Mouse (Mus musculus) stomach, embryonic 14.5 days (tissue): ENCODE results near the gene F2rl1. TPM values are rescaled to one million over a fixed set of nuclear protein-coding genes. Genes with fewer than 3 reads are reported as not detected.
A peak's percentile ranks its signal among the peaks of the same experiment; 100 is the strongest.
"Not testable (repeated sequence)": the region's sequence is repeated elsewhere in the genome, so short reads cannot be mapped to it uniquely, and the experiment has no call there.

Source experiments
- ATAC-seq: fragments of 200-750 bp; cut with Nextera tagmentation; 2 replicates; pipeline ENCODE4 v1.8.0; 2017; ENCODE audit warnings: low read depth, moderate TSS enrichment; ENCODE audit not compliant: insufficient number of reproducible peaks, insufficient read depth, low FRiP score
- H3K27ac ChIP-seq: fragments of 300-500 bp; sonication (generic); 2 replicates; pipeline ENCODE4 v1.5.1; 2014; ENCODE audit warnings: mild to moderate bottlenecking, low read length, moderate library complexity, mixed read lengths
- H3K27me3 ChIP-seq: fragments of 300-500 bp; sonication (generic); 2 replicates; pipeline ENCODE4 v1.6.1; 2014; ENCODE audit warnings: low read length, control low read depth, mixed read lengths; ENCODE audit not compliant: control insufficient read depth, insufficient read depth
- H3K36me3 ChIP-seq: fragments of 300-500 bp; sonication (generic); 2 replicates; pipeline ENCODE4 v1.6.1; 2014; ENCODE audit warnings: mild to moderate bottlenecking, control low read depth, low read length, moderate library complexity, mixed read lengths; ENCODE audit not compliant: control insufficient read depth, insufficient read depth
- H3K4me1 ChIP-seq: fragments of 300-500 bp; sonication (generic); 2 replicates; pipeline ENCODE4 v1.6.1; 2014; ENCODE audit warnings: low read length, control low read depth, mixed read lengths; ENCODE audit not compliant: control insufficient read depth, insufficient read depth
- H3K4me2 ChIP-seq: fragments of 300-500 bp; sonication (generic); replicated peaks from 2 replicates; pipeline ENCODE4 v1.6.1; 2014; ENCODE audit warnings: low read depth, low read length, control low read depth
- H3K4me3 ChIP-seq: fragments of 300-500 bp; sonication (generic); 2 replicates; pipeline ENCODE4 v1.5.1; 2014; ENCODE audit warnings: low read depth, low read length, control low read depth
- H3K9ac ChIP-seq: fragments of 300-500 bp; sonication (generic); replicated peaks from 2 replicates; pipeline ENCODE4 v1.6.1; 2014; ENCODE audit warnings: low read depth, mild to moderate bottlenecking, control low read depth, low read length, moderate library complexity, mixed read lengths
- H3K9me3 ChIP-seq: fragments of 300-500 bp; sonication (generic); 2 replicates; pipeline ENCODE4 v1.6.1; 2016; ENCODE audit warnings: low read depth, low read length, control low read depth; ENCODE audit not compliant: control insufficient read depth
- WGBS: fragments of 180-500 bp; shearing (Covaris S2); extraction: QIAGEN DNeasy Blood & Tissue Kit; methylation state at CpG from one replicate; pipeline ENCODE4 v1.1.7; 2014; 5-methylcytosine and 5-hydroxymethylcytosine counted together
- polyA plus RNA-seq: library from polyadenylated mRNA; unstranded; fragments of >200 nt; fragmentation: Nextera tagmentation; extraction: Ambion mirVana; gene quantifications from 2 replicates; pipeline ENCODE4 v1.2.1, GENCODE M21; 2014

F2rl1 gene
- polyA plus RNA-seq, 1 experiment from 2014 or later: 11.4 TPM

- Histone ChIP-seq H3K4me1 (peaks cover 18% of the 10 kb centered on the region), H3K9me3 (no peaks in the 10 kb centered on the region), H3K9ac (no peak overlapping the region), H3K36me3 (no peaks in the 10 kb centered on the region), H3K27ac (no peak overlapping the region), H3K4me2 (no peak overlapping the region), H3K27me3 (no peaks in the 10 kb centered on the region), H3K4me3 (no peak overlapping the region)
- WGBS: 69% methylated on average over 5 of the region's 5 CpGs
- ATAC-seq: no peak
Measured at GRCm38 (mm10) chr13:95538021-95538420, 13.0 kb upstream of the F2rl1 start.

GRCm38 (mm10) chr13:95536117-95536493, 11.1 kb upstream of the F2rl1 start:
- Histone ChIP-seq H3K27me3 (no peaks in the 10 kb centered on the region), H3K4me2 (no peak overlapping the region), H3K36me3 (no peaks in the 10 kb centered on the region), H3K27ac (no peak overlapping the region), H3K4me3 (no peak overlapping the region), H3K9ac (no peak overlapping the region), H3K4me1 (peaks cover 24% of the 10 kb centered on the region), H3K9me3 (no peaks in the 10 kb centered on the region)
- no peak for ATAC-seq
- 38% methylated on average over 5 of the region's 5 CpGs for WGBS

DNA sequence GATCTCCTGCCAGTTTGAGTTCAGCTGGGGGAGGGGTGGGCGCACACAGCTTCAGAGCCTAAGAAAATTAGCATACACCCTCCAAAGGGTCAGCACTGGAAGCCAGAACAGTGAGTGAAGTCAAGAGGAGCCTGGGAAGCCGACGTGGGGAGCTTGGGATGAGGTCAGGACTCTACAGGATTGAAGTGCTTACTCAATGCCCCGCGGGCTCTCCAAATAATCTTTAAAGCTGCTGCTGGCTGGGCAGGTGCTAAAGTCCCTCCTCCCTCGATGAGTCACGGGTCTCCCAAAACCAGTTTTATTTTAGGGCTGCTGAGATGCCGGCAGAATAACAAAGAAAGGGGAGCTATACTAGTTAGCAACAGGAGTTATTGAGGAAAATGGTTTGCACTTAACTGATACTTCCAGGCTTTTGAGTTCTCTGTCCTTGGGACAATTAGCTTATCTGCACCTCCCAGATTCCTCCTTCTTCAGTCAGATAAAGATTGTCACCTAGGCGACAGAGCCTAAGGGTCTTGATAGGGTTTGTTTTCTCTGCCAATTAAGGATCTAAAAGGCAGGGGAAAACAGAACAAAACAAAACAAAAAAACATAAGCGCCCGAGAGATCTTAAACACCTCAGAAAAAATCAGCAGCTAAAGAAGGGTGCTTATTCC, 10.6 kb upstream of the F2rl1 start:
- peaks cover 27% of the 10 kb centered on the region for H3K4me1 ChIP-seq
- no peaks in the 10 kb centered on the region for H3K36me3 ChIP-seq
- ATAC-seq: peak; percentile 35; the same call in 1 of the 2 replicates
- H3K27ac ChIP-seq: peak overlapping the region; percentile 27; the same call in 1 of the 2 replicates
- no peak overlapping the region for H3K4me3 ChIP-seq
- 13% methylated on average over 11 of the region's 11 CpGs for WGBS
- H3K9ac ChIP-seq: no peak overlapping the region
- H3K9me3 ChIP-seq: no peaks in the 10 kb centered on the region
- no peaks in the 10 kb centered on the region for H3K27me3 ChIP-seq
- H3K4me2 ChIP-seq: peak overlapping the region; percentile 27

- H3K27ac ChIP-seq: no peak overlapping the region
Measured at GRCm38 (mm10) chr13:95535026-95535425, 10.0 kb upstream of the F2rl1 start.

GRCm38 (mm10) chr13:95534131-95534561, 9.1 kb upstream of the F2rl1 start:
- Histone ChIP-seq H3K9ac (no peak overlapping the region), H3K9me3 (no peaks in the 10 kb centered on the region), H3K4me1 (peaks cover 27% of the 10 kb centered on the region), H3K4me2 (peak overlapping the region; percentile 26), H3K27me3 (no peaks in the 10 kb centered on the region), H3K4me3 (no peak overlapping the region), H3K27ac (peak overlapping the region; percentile 44), H3K36me3 (no peaks in the 10 kb centered on the region)
- 5% methylated on average over 5 of the region's 5 CpGs for WGBS
- no peak; the same call in 1 of the 2 replicates for ATAC-seq

More at GRCm38 (mm10) chr13:95535026-95535425, 10.0 kb upstream of the F2rl1 start:
- Histone ChIP-seq H3K9me3 (no peaks in the 10 kb centered on the region), H3K36me3 (no peaks in the 10 kb centered on the region), H3K9ac (no peak overlapping the region), H3K4me1 (peaks cover 27% of the 10 kb centered on the region), H3K4me2 (peak overlapping the region; percentile 27; the same call in 1 of the 2 replicates), H3K4me3 (no peak overlapping the region), H3K27me3 (no peaks in the 10 kb centered on the region)
- no peak for ATAC-seq
- WGBS: 19% methylated on average over 6 of the region's 6 CpGs

DNA sequence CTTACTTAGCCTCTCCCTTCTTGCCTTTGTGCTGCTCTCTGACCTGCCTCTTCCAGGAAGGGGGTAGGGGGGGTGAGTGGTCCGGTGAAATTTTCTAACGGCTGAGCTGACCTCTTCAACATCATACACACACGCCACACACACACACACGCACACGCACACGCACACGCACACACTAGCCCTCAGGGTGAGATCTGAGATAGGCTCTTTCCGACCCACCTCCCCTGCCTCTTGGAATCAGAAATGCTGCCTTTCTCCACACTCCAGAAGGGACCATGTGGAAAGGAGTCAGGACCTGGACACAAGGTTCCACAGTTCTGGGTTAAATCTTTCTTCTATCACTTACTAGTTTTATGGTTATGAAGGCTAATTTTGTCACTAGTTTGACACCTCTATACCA, 8.6 kb upstream of the F2rl1 start:
- Histone ChIP-seq H3K27me3 (no peaks in the 10 kb centered on the region), H3K27ac (peak overlapping the region; percentile 44; the same call in 1 of the 2 replicates), H3K4me2 (0 out of 2 replicates have a peak overlapping the region, but pooled peaks have one; percentile 26), H3K9me3 (no peaks in the 10 kb centered on the region), H3K36me3 (no peaks in the 10 kb centered on the region), H3K9ac (no peak overlapping the region), H3K4me3 (no peak overlapping the region), H3K4me1 (peaks cover 27% of the 10 kb centered on the region)
- ATAC-seq: no peak
- 32% methylated on average over 8 of the region's 8 CpGs for WGBS

GRCm38 (mm10) chr13:95533121-95533520, 8.1 kb upstream of the F2rl1 start:
- ATAC-seq, H3K9me3 ChIP-seq, H3K4me3 ChIP-seq, H3K27me3 ChIP-seq, H3K9ac ChIP-seq, H3K36me3 ChIP-seq, H3K4me2 ChIP-seq, H3K27ac ChIP-seq: not testable (repeated sequence)
- peaks cover 27% of the 10 kb centered on the region for H3K4me1 ChIP-seq
- 72% methylated on average over 5 of the region's 5 CpGs for WGBS

DNA sequence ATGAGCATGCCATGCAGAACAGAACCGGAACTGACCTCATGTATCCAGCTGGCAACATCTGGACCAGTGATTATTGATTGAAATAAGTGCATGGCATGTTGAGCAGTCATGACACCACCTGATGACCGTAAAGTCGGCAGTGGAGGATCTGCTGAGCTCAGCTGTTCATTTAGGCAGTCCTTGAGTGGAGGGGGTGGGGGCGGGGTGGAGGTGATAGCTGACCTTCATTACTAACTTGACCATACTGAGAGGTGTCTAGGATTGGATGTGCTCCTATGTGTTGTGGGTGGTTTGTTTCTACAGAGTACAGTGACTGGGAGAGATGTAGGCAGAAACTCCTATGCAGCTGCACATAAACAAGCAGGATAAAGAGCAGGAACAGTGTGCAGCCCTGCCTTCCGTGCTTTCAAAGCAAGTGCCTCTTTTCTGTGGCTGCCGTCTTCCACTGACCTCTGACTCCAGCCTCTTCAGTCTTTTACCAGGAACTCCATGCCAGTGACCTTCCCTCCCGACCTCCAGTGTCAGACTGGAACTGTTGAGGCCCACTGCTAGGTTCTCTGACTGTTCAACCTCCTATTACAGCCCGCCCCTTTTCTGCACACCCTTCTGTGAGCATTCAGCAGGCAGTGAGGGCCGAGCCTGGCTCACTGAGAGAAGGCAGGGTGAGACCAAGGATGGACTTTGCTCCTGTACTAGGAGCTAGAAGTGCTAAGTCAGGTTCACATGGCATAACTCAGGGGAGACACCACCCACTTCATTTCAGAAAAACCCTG, 6.4 kb upstream of the F2rl1 start:
- 22% methylated on average over 9 of the region's 9 CpGs for WGBS
- Histone ChIP-seq H3K4me3 (no peak overlapping the region), H3K9ac (no peak overlapping the region), H3K27ac (peak overlapping the region; percentile 15; the same call in 1 of the 2 replicates), H3K9me3 (no peaks in the 10 kb centered on the region), H3K36me3 (no peaks in the 10 kb centered on the region), H3K4me1 (peaks cover 27% of the 10 kb centered on the region), H3K4me2 (no peak overlapping the region), H3K27me3 (no peaks in the 10 kb centered on the region)
- ATAC-seq: peak; percentile 50; the same call in 1 of the 2 replicates
